Mouse (Mus musculus): ENCODE measurements around the gene Fxyd1.

- TF ChIP-seq CTCF (IDR thresholded peaks at IDR 0.05; ENCODE audit: insufficient read depth, low read length) (no peak), POLR2A (IDR thresholded peaks at IDR 0.05; ENCODE audit: borderline replicate concordance, extremely low read depth, low read depth, low read length) (no peak)
Measured at GRCm38 (mm10) chr7:31085171-31085570, 28.2 kb upstream of the Fxyd1 start.

Measured in lung, adult 2 months (tissue).